Mouse (Mus musculus) bone marrow, adult 2 months (tissue): Measurements from ENCODE around the gene Tmem104.

ENCODE experiments used
- CTCF ChIP-seq: fragments of 200-500 bp; IDR thresholded peaks from 2 replicates; pipeline ENCODE4 v1.5.1; 2011; ENCODE audit warnings: low read length, control low read depth; ENCODE audit not compliant: control insufficient read depth, insufficient read depth
- POLR2A ChIP-seq: fragments of 200-500 bp; IDR thresholded peaks from 2 replicates; pipeline ENCODE4 v1.6.1; 2011; ENCODE audit warnings: low read depth, mild to moderate bottlenecking, control low read depth, low read length, borderline replicate concordance; ENCODE audit not compliant: control insufficient read depth

DNA sequence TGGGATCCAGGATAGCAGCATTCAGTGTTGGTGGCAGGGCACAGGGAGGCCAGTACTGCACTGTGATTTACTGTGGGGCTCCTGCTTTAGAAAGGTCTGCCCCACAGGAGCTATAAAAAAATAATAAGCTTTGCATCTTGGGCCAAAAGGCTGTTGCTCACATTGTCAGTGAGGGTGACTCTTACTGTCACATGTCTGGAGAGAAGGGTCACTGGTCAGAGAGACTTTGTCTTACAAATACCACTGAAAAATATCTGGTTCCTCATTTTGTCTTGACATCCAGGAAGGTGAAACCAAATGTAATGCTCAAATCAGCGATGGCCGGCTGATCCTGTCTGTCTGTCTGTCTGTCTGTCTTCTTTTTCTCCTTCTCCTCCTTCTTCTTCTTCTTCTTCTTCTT lies 45.3 kb upstream of the Tmem104 start:
- no peak for TF ChIP-seq CTCF
- no peak for TF ChIP-seq POLR2A
